ENCODE assay signal across 9 mouse cellular contexts in the genomic region with DNA sequence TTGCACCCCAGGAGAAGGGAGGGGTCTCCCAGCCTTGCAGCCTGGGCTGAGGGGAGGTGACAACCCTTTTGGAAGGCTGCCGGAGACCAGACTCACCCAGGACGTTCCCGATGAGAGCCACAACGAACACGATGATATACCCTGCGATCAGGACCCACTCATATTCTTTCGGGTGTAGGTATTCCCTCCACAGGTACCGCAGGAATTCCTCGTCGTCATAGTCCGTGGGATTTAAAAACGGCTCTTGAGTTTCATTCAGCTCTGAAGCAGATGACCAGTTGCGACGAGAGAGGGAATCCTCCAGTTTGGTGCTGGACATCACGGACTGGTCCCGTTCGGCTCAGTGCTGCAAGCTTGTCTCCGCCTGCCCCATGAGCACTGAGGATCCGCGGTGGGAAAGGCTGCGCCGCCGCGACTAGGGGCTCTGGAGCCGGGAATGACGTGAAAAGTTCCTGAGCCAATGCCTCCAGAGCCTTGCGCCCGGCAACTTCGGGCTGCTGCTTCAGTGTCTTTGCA. TPM values are rescaled to one million over a fixed set of nuclear protein-coding genes. Genes with fewer than 3 reads are reported as not detected.
DNase-seq lines count a peak whose midpoint lies in the region; ATAC-seq and TF ChIP-seq lines count a peak whose summit lies in the region.
"Had no signal": no experiment of that assay in that cellular context is flagged by ENCODE, and none has a peak within 500 bp of the region (broad histone marks: within the 10 kb centered on the region; RNA-seq: fewer than 3 reads in every experiment).

No protein-coding gene starts in this region.

- WGBS in heart, embryonic 12.5 days, result under 1% methylated on average over 29 of the region's 29 CpGs
- under 1% methylated on average over 29 of the region's 29 CpGs for whole genome bisulfite sequencing in embryonic facial prominence, embryonic 11.5 days
- under 1% methylated on average over 29 of the region's 29 CpGs for WGBS in hindbrain, embryonic 16.5 days
- 4% methylated on average over 29 of the region's 29 CpGs for WGBS in liver, embryonic 12.5 days (ENCODE audit: insufficient replicate concordance)

- no peak for ATAC-seq in heart, embryonic 12.5 days (ENCODE audit: insufficient number of reproducible peaks, low FRiP score)
- ATAC-seq in embryonic facial prominence, embryonic 11.5 days (replicated peaks; ENCODE audit: insufficient number of reproducible peaks, low FRiP score, low TSS enrichment, low read depth), result peak; percentile 73
- ATAC-seq in hindbrain, embryonic 16.5 days, result peak; percentile 84
- ATAC-seq in liver, embryonic 12.5 days, result no peak
- ATAC-seq in erythroid progenitor cell, adult 5-6 weeks (replicated peaks; ENCODE audit: low FRiP score, poor library complexity, severe bottlenecking), result no peak

- in situ Hi-C loops in ES-E14 (cut with MboI; ENCODE audit: low sequenced_read_pairs in 2 of 2, unreplicated experiment in 2 of 2), result no loop called here

- peaks cover 15% of the 10 kb centered on the region for H3K27me3 ChIP-seq in heart, embryonic 12.5 days (replicated peaks)
- H3K27me3 ChIP-seq in embryonic facial prominence, embryonic 11.5 days (ENCODE audit: control insufficient read depth, insufficient read depth, low read length), result peaks cover 7% of the 10 kb centered on the region
- no peaks in the 10 kb centered on the region for H3K27me3 ChIP-seq in hindbrain, embryonic 16.5 days (replicated peaks; ENCODE audit: control insufficient read depth, insufficient read depth, low read length)
- peaks cover 42% of the 10 kb centered on the region for H3K27me3 ChIP-seq in liver, embryonic 12.5 days (replicated peaks)

- H3K9me3 ChIP-seq in heart, embryonic 12.5 days (replicated peaks), result no peaks in the 10 kb centered on the region
- H3K9me3 ChIP-seq in ES-E14 (ENCODE audit: control insufficient read depth, insufficient read depth, low read depth, low read length), result no peaks in the 10 kb centered on the region
- H3K9me3 ChIP-seq in embryonic facial prominence, embryonic 11.5 days (replicated peaks; ENCODE audit: control insufficient read depth, low read length), result no peaks in the 10 kb centered on the region
- H3K9me3 ChIP-seq in hindbrain, embryonic 16.5 days (ENCODE audit: control insufficient read depth, low read length), result no peaks in the 10 kb centered on the region
- no peaks in the 10 kb centered on the region for H3K9me3 ChIP-seq in liver, embryonic 12.5 days (replicated peaks)

- H3K4me1 ChIP-seq in heart, embryonic 12.5 days (replicated peaks), result peaks cover 12% of the 10 kb centered on the region; the same call in 1 of the 2 replicates
- H3K4me1 ChIP-seq in ES-E14 (ENCODE audit: control insufficient read depth in 2 of 2, insufficient read depth in 2 of 2, low read length in 2 of 2, poor library complexity in 1 of 2), result no peaks in the 10 kb centered on the region
- H3K4me1 ChIP-seq in embryonic facial prominence, embryonic 11.5 days (ENCODE audit: control insufficient read depth, insufficient read depth, low read length), result no peaks in the 10 kb centered on the region
- H3K4me1 ChIP-seq in hindbrain, embryonic 16.5 days (ENCODE audit: control insufficient read depth, insufficient read depth, low read depth, low read length), result no peaks in the 10 kb centered on the region
- no peaks in the 10 kb centered on the region for H3K4me1 ChIP-seq in liver, embryonic 12.5 days

- H3K36me3 ChIP-seq in heart, embryonic 12.5 days, result no peaks in the 10 kb centered on the region
- no peaks in the 10 kb centered on the region for H3K36me3 ChIP-seq in ES-E14 (ENCODE audit: control insufficient read depth, insufficient read depth, low read length, poor library complexity, severe bottlenecking)
- H3K36me3 ChIP-seq in embryonic facial prominence, embryonic 11.5 days (replicated peaks; ENCODE audit: control insufficient read depth, insufficient read depth, low read depth, low read length), result no peaks in the 10 kb centered on the region
- no peaks in the 10 kb centered on the region for H3K36me3 ChIP-seq in hindbrain, embryonic 16.5 days (ENCODE audit: control insufficient read depth, insufficient read depth, low read length)
- H3K36me3 ChIP-seq in liver, embryonic 12.5 days, result no peaks in the 10 kb centered on the region

- H3K4me2 ChIP-seq in heart, embryonic 12.5 days, result peak overlapping the region; percentile 89
- H3K4me2 ChIP-seq in embryonic facial prominence, embryonic 11.5 days (ENCODE audit: low read depth, low read length), result peak overlapping the region; percentile 82
- H3K4me2 ChIP-seq in hindbrain, embryonic 16.5 days (ENCODE audit: low read length), result peak overlapping the region; percentile 78
- peak overlapping the region; percentile 53 for H3K4me2 ChIP-seq in liver, embryonic 12.5 days

- no peak overlapping the region for H3K27ac ChIP-seq in heart, embryonic 12.5 days (ENCODE audit: poor library complexity, severe bottlenecking)
- H3K27ac ChIP-seq in ES-E14 (ENCODE audit: insufficient read depth, low read depth, low read length, poor library complexity, severe bottlenecking), result no peak overlapping the region
- no peak overlapping the region for H3K27ac ChIP-seq in embryonic facial prominence, embryonic 11.5 days (replicated peaks; ENCODE audit: low read depth, low read length)
- peak overlapping the region; percentile 49 for H3K27ac ChIP-seq in hindbrain, embryonic 16.5 days (ENCODE audit: low read depth, low read length)
- H3K27ac ChIP-seq in liver, embryonic 12.5 days, result no peak overlapping the region

- H3K9ac ChIP-seq in heart, embryonic 12.5 days, result 0 out of 2 replicates have a peak overlapping the region, but pooled peaks have one; percentile 23
- peak overlapping the region; percentile 59; the same call in 1 of the 2 replicates for H3K9ac ChIP-seq in ES-E14 (ENCODE audit: insufficient read depth, low read depth, low read length, poor library complexity, severe bottlenecking)
- peak overlapping the region; percentile 5; the same call in 1 of the 2 replicates for H3K9ac ChIP-seq in embryonic facial prominence, embryonic 11.5 days (replicated peaks; ENCODE audit: low read length)
- H3K9ac ChIP-seq in hindbrain, embryonic 16.5 days (ENCODE audit: low read depth, low read length), result peak overlapping the region; percentile 65
- no peak overlapping the region for H3K9ac ChIP-seq in liver, embryonic 12.5 days

- DNase-seq in heart, postnatal 36 days, result no peak
- DNase-seq in ES-E14 (ENCODE audit: low read depth, low spot score), result no peak
- peak; percentile 75 for DNase-seq in embryonic facial prominence, embryonic 11.5 days (ENCODE audit: low spot score)
- peak; percentile 26 to 45 for DNase-seq in right cerebral cortex, adult 2 months (ENCODE audit: low spot score in 2 of 2)

- peak overlapping the region; percentile 55 for H3K4me3 ChIP-seq in heart, embryonic 12.5 days
- peak overlapping the region; percentile 30 to 53 for H3K4me3 ChIP-seq in ES-E14 (ENCODE audit: insufficient read depth in 1 of 2, low read depth in 1 of 2, low read length in 2 of 2, poor library complexity in 1 of 2, severe bottlenecking in 1 of 2)
- H3K4me3 ChIP-seq in embryonic facial prominence, embryonic 11.5 days (ENCODE audit: low read depth, low read length), result peak overlapping the region; percentile 40
- peak overlapping the region; percentile 53 for H3K4me3 ChIP-seq in hindbrain, embryonic 16.5 days (ENCODE audit: low read length)
- H3K4me3 ChIP-seq in liver, embryonic 12.5 days, result peak overlapping the region; percentile 29

- intact Hi-C loops in heart, postnatal 36 days (cut with DNase I), result no loop called here

TF ChIP-seq in ES-E14, 5 proteins besides CTCF, POLR2A, EP300 and RAD21:
- TF ChIP-seq CHD2 (IDR thresholded peaks at IDR 0.05; ENCODE audit: low read depth, low read length) (no peak), ZC3H11A (IDR thresholded peaks at IDR 0.05; ENCODE audit: borderline replicate concordance, low read depth, low read length) (no peak), MAFK (IDR thresholded peaks at IDR 0.05; ENCODE audit: insufficient read depth, low read depth, low read length) (no peak), HCFC1 (IDR thresholded peaks at IDR 0.05; ENCODE audit: borderline replicate concordance, insufficient read depth, low read length) (no peak), ZNF384 (IDR thresholded peaks at IDR 0.05; ENCODE audit: low read depth, low read length) (no peak)
TF ChIP-seq in ES-E14: peak in this region for 0.

RNA-seq across cellular contexts. Expression of gene Hcrtr2, which starts 0.4 kb away (rescaled TPM):
- 0.24 and 0.41 TPM in 2 replicates for polyA plus RNA-seq in heart, embryonic 12.5 days (2016; fragmentation: Nextera tagmentation; extraction: Ambion mirVana)
- total RNA-seq in heart, postnatal 36 days (2021), result not detected
- 0.31 and 0.69 TPM in 2 replicates for total RNA-seq in ES-E14 (2012; rRNA removed)
- polyA plus RNA-seq in embryonic facial prominence, embryonic 11.5 days (2014; fragmentation: Nextera tagmentation; extraction: Ambion mirVana), result 0.32 and 0.55 TPM in 2 replicates
- 9.8 and 11.3 TPM in 2 replicates for polyA plus RNA-seq in hindbrain, embryonic 16.5 days (2015; fragmentation: Nextera tagmentation; extraction: Ambion mirVana)
- not detected in 2 replicates for polyA plus RNA-seq in liver, embryonic 12.5 days (2016; fragmentation: Nextera tagmentation; extraction: Ambion mirVana)
- not detected in 2 replicates for total RNA-seq in erythroid progenitor cell, adult 5-6 weeks (2015; ENCODE audit: low replicate concordance)
- total RNA-seq in erythroid progenitor cell, adult 5-6 weeks (2017; ENCODE audit: low replicate concordance), result not detected in 2 replicates
- total RNA-seq: MEL had no signal

Comparison
In these comparisons a context has a peak if more than half of its experiments do, and no peak if none do; other contexts are left out.
1. ATAC-seq: peak in embryonic facial prominence, embryonic 11.5 days (single experiment) and hindbrain, embryonic 16.5 days (single experiment); none in heart, embryonic 12.5 days (single experiment), liver, embryonic 12.5 days (single experiment) and erythroid progenitor cell, adult 5-6 weeks (single experiment).
2. DNase-seq: peak in embryonic facial prominence, embryonic 11.5 days (single experiment) and right cerebral cortex, adult 2 months (2 of 2); none in heart, postnatal 36 days (0 of 2) and ES-E14 (single experiment).
3. Peak in every context shown above with its lines, with median percentiles within 50 percentile points of each other: H3K4me2 ChIP-seq and H3K4me3 ChIP-seq.